Mouse (Mus musculus): ENCODE results near the gene Lysmd1. TPM values are rescaled to one million over a fixed set of nuclear protein-coding genes. Genes with fewer than 3 reads are reported as not detected.
"Not testable (repeated sequence)": the region's sequence is repeated elsewhere in the genome, so short reads cannot be mapped to it uniquely, and the experiment has no call there.

Lysmd1 gene
- total RNA-seq (2014; fragmentation: Nextera tagmentation) (5.4 and 6.9 TPM in 2 replicates), total RNA-seq (2017) (6.2 and 7.2 TPM in 2 replicates)

DNA sequence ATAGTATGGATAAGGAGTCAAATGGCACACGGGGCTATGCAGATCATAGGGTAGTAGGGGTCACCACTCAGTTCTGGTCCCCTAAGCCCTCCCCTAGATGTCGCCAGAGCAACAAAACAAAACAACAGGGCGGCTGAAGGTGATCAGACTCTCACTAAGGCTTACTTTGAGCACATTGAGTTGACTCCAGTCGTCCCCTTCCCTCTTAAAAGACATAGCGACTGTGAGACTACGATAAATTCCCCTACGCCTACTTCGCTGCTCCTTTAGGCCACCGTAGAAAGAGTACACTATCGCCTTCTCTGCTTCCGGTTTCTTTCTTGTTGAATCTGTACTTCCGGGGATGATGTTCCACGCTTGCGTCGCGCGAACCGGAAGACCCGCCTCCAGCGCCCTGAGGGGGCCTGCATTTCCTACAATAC is at the start of gene Lysmd1, which contains the start of gene Scnm1:
TSS of gene Lysmd1 (plus strand) at position 409 of the 422 bp plus-strand sequence.
TSS of gene Scnm1 (minus strand) at position 332 of the 422 bp plus-strand sequence.
- ATAC-seq (replicated peaks; ENCODE audit: low FRiP score, low TSS enrichment, poor library complexity, severe bottlenecking) = peak; percentile 89

DNA sequence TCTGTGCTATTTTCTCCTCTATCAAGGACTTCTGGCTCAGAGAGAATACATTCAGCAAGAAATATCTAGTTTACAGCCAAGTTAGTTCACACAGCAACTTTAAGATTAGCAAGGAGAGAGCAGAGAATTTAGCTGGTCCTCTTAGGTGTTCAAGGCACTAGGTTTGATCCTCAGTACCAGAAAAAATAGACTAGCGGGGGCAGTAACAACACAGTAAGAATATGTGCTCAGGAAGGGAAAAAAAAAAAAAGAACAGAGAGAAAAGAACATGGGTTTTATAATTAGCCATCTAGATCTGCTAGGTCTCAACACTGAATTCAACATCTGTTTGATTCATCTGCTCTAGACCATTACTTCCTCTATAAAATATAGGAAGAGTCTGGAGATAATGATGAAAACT is 45.8 kb upstream of the Lysmd1 start:
- no peak for ATAC-seq (replicated peaks; ENCODE audit: low FRiP score, low TSS enrichment, poor library complexity, severe bottlenecking)

DNA sequence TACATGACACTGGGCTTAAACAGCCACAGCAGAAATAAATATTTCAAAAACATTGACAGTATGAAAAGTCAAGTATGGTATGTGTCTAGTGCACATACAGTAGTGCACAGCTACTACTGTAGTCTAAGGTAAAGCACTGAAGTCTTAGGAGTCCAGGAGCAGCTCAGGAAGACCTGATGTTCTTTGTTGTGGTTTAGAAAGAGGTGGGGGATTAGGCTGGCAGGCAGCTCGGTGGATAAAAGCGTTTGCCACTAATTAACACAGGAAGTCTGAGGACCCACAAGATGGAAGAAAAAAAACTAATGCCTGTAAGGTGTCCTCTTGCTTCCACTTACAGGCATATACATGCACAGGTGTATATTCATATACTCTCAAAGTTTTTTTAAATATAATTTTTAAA is 33.0 kb upstream of the Lysmd1 start:
- ATAC-seq (replicated peaks; ENCODE audit: low FRiP score, low TSS enrichment, poor library complexity, severe bottlenecking) = no peak

DNA sequence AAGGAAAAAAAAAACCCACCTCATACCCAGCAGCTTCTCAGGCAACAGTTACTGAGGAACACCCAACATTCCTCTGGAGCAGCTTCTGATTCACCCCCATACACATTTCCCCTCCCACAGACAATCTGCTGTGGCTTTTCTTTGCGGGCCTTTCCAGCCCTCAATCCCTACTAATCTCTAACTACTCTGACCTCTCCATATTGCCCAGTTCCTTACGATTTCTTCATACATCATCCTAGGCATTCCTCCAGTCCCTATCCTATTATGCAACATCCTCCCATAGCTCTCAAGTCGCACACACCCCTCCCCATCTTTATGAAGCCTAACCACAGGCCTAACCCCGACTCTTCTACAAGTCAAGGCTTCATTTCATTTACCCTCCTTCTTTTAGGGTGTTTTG is 28.8 kb upstream of the Lysmd1 start:
- no peak for ATAC-seq (replicated peaks; ENCODE audit: low FRiP score, low TSS enrichment, poor library complexity, severe bottlenecking)

DNA sequence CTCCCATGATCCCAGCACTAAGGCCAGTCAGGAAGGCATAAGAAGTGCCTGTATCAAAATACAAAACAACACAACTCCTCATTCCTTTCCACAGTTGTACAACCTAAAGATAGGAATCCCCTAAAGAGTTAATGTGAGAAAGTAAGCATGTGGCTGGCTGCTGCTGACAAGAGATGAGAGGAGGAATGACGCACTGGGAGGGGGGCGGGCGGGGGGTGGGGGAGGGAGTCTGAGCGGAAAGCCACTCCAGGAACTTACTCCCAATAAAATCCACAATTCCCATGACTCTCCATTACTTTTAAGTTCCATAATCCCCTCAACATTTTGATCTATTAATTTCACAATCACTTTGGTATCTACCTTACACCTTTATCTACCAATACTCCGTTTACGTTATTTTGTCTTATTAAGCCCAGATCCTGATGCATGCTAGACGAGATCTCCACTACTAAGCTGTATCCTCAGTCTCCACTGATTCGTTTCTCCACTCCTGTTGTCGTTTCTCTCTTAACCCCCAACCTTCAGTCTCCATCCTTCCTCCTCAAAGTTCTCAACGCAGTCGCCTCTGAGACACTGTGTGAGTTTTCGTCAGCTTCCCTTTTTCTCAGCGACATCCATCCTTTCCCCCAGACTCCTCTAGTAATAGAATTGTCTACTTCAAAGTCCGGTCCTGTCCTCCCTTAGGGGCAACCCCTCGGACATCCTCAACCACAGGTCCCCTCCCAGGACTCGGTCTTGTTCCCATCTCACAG is 28.1 kb upstream of the Lysmd1 start:
- 0 out of 2 replicates have a peak, but pooled peaks have one; percentile 32 for ATAC-seq (replicated peaks; ENCODE audit: low FRiP score, low TSS enrichment, poor library complexity, severe bottlenecking)

DNA sequence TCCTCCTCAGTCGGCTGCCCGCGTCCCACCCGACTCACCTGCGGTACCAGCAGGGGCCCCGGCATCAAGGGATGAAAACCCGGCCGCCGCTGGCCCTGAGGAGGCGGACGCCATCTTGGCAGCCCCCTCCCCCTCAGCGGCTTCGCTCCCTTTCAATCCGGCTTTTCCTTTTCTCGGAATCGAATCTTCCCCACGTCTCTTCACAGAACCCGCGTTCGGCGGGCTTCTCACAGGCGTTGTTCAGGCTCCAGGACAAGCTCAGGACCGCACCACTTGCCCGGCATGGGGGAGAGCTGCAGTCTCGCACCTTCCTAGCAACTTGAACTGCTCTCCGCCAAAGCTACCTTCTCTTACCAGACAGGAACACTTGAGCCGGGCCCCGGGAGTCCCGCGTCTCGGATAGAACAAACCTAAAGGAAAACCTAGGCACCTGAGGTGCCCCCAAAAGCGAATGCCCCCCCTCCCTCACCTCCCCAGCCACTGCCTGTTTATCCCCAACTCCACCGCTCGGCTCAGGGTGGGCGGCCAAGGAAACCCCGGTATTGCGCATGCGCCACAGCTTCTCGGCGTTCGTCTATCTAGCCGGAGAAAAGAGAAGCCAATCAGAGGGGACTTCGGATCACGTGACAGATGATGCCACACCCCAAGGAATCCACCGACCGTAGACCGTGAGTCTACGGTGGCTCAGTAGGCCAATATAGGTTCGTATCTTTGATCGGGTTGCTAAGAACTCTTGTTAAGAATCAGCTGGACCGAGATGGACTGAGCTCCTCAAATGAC is 27.4 kb upstream of the Lysmd1 start, which contains the start of gene Pip5k1a:
TSS of gene Pip5k1a (minus strand) at position 593 of the 780 bp plus-strand sequence.
- ATAC-seq (replicated peaks; ENCODE audit: low FRiP score, low TSS enrichment, poor library complexity, severe bottlenecking) = peak; percentile 69

DNA sequence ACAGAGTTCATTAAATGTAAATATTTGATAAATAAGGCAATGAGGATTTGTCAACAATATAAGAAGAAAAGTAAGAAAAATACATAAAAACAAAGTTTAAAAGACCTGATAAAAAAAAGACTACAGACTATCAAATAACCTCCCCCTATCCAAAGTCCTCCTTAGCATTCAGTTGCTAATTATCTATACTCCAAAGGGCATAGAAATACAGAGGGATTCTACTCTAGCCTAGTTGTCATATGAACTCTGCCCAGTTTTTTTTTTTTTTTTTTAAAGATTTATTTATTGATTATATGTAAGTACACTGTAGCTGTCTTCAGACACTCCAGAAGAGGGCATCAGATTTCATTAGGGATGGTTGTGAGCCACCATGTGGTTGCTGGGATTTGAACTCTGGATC is 26.6 kb upstream of the Lysmd1 start:
- ATAC-seq (replicated peaks; ENCODE audit: low FRiP score, low TSS enrichment, poor library complexity, severe bottlenecking) = not testable (repeated sequence)

DNA sequence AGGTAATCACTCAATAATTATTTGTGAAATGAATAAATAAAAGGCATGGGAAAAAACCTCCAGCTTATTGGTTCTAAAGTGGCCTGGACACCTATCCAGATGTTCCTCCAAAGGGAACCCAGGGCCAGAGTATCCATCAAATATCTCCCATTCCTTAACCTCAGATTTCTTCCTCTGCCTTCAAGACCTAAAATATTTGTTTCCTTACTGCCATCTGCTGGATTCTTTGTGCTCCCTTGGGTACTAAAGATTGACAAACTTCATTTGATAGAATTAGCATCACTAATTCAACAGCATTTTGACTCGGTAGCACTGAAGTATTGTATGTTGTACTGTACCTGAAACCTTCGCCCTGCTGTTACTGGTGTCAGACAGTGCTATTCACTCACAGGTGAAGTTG is 26.0 kb upstream of the Lysmd1 start:
- no peak for ATAC-seq (replicated peaks; ENCODE audit: low FRiP score, low TSS enrichment, poor library complexity, severe bottlenecking)

DNA sequence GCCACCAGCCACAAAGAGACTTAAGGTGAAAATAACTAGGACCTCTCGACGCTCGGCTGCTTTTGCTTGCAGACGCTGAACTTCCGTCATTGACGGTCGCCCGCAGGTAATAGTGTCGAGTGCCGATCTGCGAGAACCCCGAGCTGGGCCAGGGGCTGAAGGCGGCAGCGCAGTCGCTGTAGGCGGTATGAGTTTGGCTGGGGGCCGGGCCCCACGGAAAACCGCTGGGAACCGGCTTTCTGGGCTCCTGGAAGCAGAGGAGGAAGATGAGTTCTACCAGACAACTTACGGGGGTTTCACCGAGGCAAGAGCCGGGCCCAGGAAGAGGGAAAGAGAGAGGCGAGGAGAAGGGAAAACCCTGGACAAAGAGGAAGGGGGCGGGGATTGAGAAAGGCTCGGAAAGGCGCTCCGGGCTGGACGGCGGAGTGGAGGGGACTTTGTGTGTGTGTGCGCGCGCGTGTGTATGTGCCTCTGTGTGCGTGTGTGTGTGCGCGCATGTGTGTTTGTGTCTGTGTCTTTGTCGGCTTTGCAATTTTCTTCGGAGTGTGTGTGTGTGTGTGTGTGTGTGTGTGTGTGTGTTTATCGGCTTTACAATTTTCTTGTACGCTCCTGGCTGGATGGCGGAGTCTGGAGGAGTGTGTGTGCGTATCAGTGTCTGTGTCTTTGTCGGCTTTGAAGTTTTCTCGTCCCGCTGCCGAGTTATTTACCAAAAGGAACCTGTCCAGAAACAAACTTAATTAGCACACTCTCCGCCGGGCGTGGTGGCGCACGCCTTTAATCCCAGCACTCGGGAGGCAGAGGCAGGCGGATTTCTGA is 22.8 kb upstream of the Lysmd1 start, which contains the start of gene Vps72:
TSS of gene Vps72 (plus strand) at position 112 of the 816 bp plus-strand sequence.
- ATAC-seq (replicated peaks; ENCODE audit: low FRiP score, low TSS enrichment, poor library complexity, severe bottlenecking) = peak; percentile 85

DNA sequence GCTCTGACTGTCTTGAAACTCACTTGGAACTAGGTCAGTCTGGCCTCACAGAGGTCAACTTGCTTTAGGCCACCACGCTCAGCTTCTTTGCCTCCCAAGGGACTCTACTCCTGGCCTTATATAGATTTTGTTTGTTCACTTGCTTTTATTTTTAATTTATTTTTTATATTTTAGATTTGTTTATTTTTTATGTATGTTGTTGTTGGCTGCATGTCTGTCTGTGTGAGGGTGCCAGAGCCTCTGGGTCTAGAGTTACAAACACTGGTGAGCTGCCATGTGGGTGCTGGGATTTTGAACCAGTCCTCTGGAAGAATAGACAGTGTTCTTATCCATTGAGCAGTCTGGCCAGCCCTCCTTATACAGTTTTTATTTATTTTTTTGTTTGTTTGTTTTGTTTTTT is 21.1 kb upstream of the Lysmd1 start:
- no peak for ATAC-seq (replicated peaks; ENCODE audit: low FRiP score, low TSS enrichment, poor library complexity, severe bottlenecking)

DNA sequence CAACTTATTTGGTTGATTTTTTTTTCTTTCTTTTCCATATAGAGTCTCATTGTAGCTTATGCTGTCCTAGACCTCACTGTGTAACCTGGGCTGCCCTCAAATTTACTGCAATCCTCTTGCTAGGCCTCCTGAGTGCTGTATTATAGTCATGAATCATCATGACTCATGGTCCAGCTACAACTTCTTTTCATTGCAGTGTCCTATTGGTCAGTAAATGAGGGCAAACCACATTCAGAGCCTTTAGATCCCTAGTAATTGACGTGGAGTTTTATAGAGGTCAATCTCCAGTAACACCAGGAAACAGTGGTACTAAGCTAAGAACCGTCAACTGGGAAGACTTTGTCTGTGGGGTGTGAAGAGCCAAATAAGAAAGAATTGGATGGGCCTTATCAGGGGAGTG is 16.1 kb upstream of the Lysmd1 start:
- ATAC-seq (replicated peaks; ENCODE audit: low FRiP score, low TSS enrichment, poor library complexity, severe bottlenecking) = no peak

DNA sequence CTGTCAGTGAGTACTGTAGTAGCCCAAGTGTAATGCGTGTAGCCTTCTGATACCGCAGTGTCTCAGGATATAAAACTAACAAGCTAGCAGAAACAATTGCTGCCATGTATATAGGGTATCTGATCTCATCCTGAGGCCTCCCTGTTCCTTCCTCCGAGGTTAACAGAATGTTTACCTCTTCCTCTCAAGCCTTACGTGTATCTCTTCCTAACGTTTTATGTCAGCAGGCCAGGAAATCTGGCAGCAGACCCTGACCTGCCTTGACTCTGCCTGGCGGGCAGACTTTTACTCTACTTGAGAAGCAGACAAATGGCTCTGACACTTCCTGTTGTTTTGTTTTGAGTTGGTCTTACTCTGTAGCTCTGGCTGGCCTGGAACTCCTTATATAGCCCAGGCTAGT is 12.3 kb upstream of the Lysmd1 start:
- no peak for ATAC-seq (replicated peaks; ENCODE audit: low FRiP score, low TSS enrichment, poor library complexity, severe bottlenecking)

DNA sequence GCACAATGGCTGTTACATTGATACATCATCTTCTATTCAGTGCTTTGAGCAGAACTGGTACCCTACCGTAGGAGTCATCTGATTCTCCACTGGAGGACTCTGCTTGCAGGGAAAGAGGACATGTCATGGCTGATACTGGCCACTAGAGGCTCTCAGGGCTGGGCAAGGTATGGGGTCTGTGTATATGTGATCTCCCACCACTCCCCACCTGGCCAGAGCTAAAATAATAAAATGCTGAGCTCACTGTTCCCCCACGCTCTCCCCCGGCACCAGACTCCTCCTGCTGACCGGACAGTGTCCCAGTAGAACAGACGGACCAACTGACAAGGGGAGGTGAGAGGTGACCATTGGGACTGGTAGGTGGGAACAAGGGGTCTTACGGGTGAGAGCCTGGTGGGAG is 9.6 kb upstream of the Lysmd1 start, which contains the start of gene Tmod4:
TSS of gene Tmod4 (plus strand) at position 231 of the 400 bp plus-strand sequence.
- peak; percentile 71 for ATAC-seq (replicated peaks; ENCODE audit: low FRiP score, low TSS enrichment, poor library complexity, severe bottlenecking)

DNA sequence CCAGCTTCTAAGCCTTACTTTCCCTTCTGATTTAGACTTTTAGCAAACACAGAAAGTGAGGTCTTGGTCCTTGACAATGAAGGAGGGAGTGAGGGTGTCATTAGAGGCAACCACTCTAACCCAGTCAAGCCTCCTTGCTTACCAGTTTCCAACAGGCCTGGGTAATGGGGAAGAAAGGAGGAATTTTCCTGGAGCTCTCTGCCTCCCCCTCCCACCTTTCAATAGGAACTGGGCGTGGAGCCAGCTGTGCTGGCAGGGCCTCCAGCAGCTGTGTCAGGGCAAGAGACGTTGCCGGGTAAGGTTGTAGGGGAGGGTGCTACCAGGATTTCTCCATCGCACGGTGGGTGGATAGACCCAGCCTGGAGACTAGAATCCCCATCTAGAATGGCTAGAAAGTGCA is 8.9 kb upstream of the Lysmd1 start:
- 0 out of 2 replicates have a peak, but pooled peaks have one; percentile 9 for ATAC-seq (replicated peaks; ENCODE audit: low FRiP score, low TSS enrichment, poor library complexity, severe bottlenecking)

DNA sequence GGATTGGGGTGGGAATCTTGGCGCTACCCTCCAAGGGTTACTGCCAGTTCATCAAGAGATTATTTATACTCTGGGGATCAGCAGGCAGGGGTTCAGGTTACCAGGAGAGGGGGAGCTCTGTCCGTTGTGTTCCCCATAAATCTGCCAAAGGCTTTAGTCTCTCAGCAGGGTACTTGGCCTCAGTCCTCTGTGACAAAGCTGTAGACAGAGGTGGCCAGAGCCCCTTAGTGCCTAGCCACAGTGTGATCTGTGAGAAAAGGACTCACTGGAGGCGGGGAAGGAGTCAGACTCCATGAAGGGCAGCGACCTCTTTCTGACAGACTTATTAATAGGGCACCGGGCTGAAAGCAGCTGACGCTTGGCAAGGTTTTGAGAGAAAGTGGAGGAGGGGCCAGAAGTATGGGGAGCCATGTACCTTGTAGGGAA is 4.6 kb upstream of the Lysmd1 start:
- no peak for ATAC-seq (replicated peaks; ENCODE audit: low FRiP score, low TSS enrichment, poor library complexity, severe bottlenecking)

DNA sequence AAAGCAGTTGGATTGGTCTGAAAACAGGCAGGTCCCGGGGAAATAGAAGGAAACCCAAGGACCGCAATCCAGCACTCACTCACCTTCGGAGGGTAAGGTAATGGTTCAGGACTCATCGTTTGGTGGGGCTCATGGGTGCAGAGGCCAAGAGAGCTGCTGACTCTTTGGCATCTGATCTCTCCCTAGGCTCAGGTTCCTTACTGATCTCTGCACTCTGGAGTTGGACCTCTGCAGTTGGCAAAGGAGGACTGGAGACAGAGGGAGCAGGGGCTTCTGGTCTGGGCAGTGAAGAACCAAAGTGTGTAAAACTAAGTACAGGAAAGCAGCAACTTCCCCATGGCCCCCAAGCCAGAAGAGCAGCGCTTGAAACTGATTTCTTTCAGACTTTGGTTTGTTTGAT is 3.8 kb upstream of the Lysmd1 start:
- no peak for ATAC-seq (replicated peaks; ENCODE audit: low FRiP score, low TSS enrichment, poor library complexity, severe bottlenecking)

DNA sequence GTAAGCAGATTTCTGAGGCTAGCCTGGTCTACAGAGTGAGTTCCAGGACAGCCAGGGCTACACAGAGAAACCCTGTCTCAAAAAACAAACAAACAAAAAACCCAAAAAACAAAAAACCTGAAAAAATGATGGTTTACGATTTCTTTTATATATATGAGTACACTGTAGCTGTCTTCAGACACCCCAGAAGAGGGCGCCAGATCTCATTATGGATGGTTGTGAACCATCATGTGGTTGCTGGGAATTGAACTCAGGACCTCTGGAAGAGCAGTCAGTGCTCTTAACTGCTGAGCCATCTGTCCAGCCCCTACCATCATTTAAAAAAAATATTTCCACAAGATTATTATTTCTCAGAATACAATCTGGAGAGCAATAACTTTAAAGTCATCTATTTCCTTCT is 1.5 kb upstream of the Lysmd1 start:
- ATAC-seq (replicated peaks; ENCODE audit: low FRiP score, low TSS enrichment, poor library complexity, severe bottlenecking) = not testable (repeated sequence)

DNA sequence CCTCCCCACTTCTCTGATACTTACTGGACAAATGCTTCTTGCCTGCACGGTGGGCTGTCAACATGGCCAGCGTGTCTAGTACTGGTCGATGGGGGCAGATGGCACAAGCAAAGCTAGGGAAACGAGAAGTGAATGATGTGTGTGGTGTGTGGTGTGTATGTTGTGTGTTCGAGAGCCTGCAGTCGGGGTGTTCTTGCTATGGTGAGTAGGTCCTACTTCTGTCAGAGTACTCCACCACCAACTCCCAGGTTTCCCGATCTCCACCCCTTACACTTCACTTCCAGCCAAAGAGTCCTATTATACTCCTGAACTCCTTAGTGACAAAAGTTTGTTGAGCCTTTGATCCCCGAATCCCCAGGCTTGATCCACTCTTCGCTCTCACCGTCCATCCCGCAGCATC is 712 bp upstream of the Lysmd1 start:
- no peak for ATAC-seq (replicated peaks; ENCODE audit: low FRiP score, low TSS enrichment, poor library complexity, severe bottlenecking)

DNA sequence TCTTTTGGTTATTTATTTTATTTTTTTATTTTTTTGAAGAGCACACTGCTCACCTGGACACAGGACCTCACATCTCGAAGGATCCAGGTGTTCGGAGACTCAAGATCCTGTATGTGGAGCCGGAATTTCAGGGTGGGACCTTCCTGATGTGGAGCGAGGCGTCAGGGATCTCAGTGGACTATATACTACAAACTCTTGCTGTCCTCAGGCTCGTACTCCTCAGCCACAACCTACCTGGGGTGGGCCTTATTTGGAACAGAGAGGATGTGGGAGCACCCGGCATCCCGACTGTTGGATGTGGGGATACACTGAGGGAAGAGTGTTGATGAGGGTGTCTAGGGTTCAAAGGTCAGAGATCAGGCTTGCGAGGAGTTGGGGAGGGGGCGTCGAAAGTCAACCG is 245 bp downstream of the Lysmd1 start:
- peak; percentile 31; the same call in 1 of the 2 replicates for ATAC-seq (replicated peaks; ENCODE audit: low FRiP score, low TSS enrichment, poor library complexity, severe bottlenecking)

Measured in megakaryocyte-erythroid progenitor cell, adult 5-6 weeks (primary cell).